Mouse (Mus musculus) urinary bladder, adult 18-20 months (tissue): ENCODE data around the gene Dxo.
"Not testable (repeated sequence)": the region's sequence is repeated elsewhere in the genome, so short reads cannot be mapped to it uniquely, and the experiment has no call there.

Source experiments
- DNase-seq, 2 experiments: peaks; one replicate each; pipeline ENCODE4 v3.0.0; 2022; ENCODE audit warnings: low spot score in 2 of 2, mixed read lengths in 2 of 2

The Dxo gene

DNA sequence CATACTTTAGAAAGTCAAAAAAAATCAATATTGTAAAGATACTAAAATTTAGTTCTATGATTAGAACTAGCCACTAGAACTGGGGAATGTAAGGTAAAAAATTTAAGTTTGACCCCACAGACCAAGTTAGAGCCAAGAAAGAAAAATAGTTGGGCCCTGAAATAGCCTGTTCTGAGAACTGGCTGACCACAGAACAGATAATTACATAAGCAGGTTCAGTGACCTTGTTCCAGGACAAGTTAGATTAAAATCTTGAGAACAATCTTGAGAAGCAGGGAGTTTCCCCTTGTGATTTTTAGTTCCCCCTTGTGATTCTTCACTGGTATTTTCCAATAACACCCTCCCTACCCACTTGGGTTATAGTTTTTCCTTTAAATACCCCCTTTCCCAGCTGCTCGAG, 6.0 kb upstream of the Dxo start:
- DNase-seq: not testable (repeated sequence)

GRCm38 (mm10) chr17:34836155-34836855, 514 bp upstream of the Dxo start:
- no peak for DNase-seq

DNA sequence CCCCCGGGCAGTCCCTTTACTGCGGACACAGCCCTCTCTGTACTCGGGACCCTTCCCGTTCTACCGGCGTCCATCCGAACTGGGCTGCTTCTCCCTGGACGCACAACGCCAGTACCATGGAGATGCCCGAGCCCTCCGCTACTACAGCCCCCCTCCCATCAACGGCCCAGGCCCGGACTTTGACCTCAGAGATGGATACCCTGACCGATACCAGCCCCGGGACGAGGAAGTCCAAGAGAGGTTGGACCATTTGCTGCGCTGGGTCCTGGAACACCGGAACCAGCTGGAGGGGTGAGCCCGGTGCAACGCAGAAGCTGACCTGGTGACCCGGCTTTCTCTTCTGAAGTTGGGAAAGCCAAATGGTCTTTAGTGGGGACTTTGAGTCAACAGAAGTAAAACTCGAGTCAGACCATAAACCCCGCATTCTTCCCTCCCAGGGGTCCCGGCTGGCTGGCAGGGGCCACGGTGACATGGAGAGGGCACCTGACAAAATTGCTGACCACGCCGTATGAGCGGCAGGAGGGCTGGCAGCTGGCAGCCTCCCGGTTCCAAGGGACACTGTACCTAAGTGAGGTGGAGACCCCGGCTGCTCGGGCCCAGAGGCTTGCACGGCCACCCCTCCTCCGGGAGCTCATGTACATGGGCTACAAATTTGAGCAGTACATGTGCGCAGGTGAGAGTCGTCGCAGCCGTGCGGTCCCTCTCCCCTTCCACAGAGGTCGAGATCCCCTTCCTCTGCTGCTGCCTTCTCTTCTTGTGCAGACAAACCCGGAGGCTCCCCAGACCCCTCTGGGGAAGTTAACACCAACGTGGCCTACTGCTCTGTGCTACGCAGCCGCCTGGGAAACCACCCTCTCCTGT, 875 bp downstream of the Dxo start:
- no peak for DNase-seq

- no peak for DNase-seq
These were observed 2.0 kb downstream of the Dxo start for GRCm38 (mm10) chr17:34838785-34839184.

- DNase-seq: no peak
These were observed 4.0 kb downstream of the Dxo start for GRCm38 (mm10) chr17:34840736-34841307.

DNA sequence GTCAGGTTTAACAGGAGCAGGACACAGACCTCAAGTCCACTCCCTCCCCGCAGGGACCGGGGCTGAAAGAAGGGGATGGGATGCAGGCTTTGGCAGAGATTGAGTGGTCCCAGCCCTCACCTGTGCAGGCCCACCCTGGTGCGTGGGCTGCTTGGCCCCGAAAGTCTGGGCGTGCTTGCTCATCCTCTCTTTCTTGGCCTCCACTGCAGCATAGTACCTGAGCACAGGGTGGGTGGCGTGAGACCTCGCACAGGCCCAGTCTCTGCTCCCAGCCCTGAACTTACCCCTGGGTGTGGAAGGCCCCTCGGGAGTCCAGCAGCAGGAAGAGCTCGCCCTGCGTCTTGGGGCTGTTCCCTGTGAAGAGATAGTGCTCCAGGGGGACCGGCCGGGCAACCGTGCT, 8.1 kb downstream of the Dxo start:
- DNase-seq: no peak

- no peak for DNase-seq
These were observed 10.4 kb downstream of the Dxo start for GRCm38 (mm10) chr17:34847192-34847591.

DNA sequence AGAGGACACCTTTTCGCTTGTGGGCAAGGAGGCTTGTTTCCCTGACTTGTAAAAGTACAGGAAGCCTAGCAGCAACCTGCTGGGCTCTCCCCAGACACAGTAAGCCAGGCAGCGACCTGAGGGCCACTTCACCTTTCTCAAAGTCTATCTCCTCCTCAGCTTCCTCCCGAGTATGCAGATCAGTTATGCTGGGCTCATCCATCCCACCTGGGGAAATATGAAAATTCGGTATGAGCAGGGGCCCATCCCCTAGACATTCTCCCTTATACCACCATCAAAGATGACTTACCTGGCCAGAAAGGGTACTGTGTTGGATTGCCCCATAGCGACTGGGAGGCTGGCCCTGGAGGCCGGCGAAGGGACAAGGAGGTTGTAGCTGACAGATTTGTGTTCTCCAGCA, 10.8 kb downstream of the Dxo start:
- no peak for DNase-seq

DNA sequence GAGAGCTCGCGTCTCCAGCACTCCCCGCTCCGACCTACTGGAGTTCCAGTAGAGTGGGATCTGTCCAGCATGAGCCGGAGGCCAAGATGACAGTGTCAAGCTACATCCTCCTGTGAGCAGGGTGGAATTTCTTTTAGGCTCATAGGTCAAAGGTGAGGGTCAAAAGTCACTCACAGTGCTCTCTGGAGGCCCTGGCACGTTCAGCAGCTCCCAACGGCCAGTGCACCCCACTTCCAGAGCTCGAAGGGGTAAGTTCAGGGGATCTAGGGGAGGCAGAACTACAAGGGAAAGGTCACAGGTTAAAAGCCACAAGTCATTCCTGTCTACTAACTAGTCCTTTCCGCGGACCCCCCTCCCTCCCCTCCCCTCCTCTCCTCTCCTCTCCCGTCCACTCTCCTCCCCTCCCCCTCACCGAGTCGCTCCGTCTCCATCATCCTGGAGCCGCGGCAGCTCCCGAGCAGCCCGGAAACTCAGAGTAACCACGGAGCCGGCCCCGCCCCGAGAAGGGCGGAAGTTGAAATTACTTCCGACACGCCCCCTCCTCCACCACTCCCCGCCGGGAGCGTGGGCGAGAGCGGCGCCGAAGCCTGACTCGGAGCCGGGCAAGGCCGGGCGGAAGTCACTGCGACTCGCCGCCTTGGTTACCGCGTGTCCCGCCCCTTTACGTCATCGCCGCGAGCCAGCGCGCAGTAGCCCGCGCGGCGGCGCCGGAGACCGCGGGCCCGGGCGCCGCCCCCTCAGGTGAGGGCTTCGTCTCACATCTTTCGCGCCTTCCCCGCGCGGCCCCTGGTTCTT, 13.1 kb downstream of the Dxo start, which contains the start of the genes Skiv2l and Nelfe:
TSS of gene Skiv2l (minus strand) at position 489 of the 795 bp plus-strand sequence.
TSS of gene Nelfe (plus strand) at position 670 of the 795 bp plus-strand sequence.
- DNase-seq: peak; percentile 94 to 96

GRCm38 (mm10) chr17:34850517-34851125, 13.8 kb downstream of the Dxo start:
- no peak for DNase-seq

DNA sequence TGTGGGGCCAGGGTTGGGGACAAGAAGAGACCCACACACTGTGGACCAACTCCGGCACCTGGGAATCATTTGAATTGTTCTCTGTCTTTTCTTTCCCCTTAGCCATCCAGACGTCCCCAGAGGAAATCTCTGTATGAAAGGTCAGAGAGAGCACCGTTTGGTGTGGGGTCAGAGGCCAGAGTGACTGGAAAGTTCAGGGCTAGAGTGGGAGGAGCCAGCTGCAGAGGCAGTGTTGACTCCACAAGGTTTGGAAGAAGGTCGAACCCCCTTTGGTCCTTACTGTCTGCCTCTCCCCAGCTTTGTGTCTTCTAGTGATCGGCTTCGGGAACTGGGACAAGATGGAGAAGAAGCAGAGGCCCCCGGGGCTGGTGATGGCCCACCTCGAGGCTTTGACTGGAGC, 16.7 kb downstream of the Dxo start:
- DNase-seq: no peak

- no peak for DNase-seq
These were observed 17.9 kb downstream of the Dxo start for GRCm38 (mm10) chr17:34854761-34855160.

- DNase-seq: peak in 1 of 2 experiments; percentile 42
These were observed 19.0 kb downstream of the Dxo start for GRCm38 (mm10) chr17:34855825-34856224.

DNA sequence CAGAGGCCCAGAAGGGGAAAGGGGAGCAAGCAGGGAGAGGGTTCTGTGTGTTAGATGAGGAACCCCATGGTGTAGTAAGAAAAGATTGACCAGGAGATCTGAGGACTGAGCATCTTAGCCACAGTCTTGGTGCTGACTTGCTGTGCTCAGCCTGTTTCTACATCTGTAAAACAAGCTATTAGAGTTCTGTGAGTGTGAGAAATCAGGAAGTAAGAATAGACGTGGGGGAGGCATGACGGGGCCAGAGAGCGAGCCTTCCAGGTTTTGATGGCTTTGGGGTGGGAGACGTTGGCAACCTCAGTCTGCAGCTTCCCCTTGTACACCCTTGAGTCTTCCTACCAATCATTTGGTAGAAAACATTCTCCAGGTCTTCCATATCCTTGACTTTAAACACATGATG, 21.9 kb downstream of the Dxo start:
- DNase-seq: no peak

- DNase-seq: no peak
These were observed 23.7 kb downstream of the Dxo start for GRCm38 (mm10) chr17:34860514-34860913.

DNA sequence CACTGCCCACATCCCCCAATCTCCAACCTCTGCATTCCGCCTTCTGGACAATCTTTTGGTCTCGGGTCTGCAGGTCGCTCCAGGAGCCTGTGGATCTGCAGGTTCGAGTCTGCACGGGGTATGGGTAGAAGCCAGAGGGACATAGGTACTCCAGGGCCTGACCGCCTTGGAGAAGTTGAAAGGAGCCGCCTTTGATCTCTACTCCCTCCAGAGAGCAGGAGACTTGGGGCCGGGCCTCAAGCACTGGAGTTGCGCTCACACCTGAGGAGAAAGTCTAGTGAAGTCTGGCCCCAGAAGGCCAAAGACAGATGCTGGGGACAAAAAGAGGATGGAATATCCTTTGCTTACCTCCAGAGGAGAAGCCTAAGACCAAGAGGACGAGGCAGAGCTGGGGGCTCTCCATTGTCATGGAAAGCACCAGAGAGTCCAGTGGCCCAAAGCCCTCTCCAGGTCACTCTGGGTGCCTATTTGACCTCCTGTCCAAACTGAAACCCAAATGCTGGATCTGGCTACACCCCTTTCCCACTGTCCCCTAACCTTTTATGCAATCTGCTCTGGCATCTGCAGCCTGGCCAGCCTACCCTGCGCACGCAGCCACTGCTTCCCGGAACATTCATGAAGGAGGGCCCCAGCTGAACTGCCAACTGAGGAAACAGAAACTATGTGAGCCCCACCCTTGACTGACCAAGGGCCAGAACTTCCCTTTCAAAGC, 25.0 kb downstream of the Dxo start:
- DNase-seq: peak in 1 of 2 experiments; percentile 32

- DNase-seq: no peak
These were observed 25.7 kb downstream of the Dxo start, which contains the start of gene Cfb for GRCm38 (mm10) chr17:34862416-34863081. Cfb (minus strand) TSS chr17:34862518.

DNA sequence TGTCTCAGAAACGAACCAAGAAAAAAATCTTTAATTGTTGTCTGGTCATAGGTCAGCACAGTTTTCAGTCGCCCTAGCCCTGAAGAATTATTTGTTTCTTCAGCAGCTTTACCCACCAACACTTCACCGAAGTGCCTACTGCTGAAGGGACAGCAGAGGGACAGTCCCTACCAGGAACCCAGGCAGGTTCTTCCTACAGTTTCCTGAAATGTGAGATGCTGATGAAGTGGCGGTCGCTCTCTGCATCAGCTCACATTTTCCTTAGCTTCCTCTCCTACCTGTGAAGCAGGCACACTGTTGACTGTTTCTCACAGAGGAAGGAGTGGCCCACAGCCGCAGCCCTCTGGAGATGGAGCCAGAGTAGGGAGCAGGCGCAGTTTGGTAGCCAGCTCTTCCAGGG, 29.2 kb downstream of the Dxo start:
- no peak for DNase-seq

- DNase-seq: no peak
These were observed 37.5 kb downstream of the Dxo start for GRCm38 (mm10) chr17:34874321-34874720.

DNA sequence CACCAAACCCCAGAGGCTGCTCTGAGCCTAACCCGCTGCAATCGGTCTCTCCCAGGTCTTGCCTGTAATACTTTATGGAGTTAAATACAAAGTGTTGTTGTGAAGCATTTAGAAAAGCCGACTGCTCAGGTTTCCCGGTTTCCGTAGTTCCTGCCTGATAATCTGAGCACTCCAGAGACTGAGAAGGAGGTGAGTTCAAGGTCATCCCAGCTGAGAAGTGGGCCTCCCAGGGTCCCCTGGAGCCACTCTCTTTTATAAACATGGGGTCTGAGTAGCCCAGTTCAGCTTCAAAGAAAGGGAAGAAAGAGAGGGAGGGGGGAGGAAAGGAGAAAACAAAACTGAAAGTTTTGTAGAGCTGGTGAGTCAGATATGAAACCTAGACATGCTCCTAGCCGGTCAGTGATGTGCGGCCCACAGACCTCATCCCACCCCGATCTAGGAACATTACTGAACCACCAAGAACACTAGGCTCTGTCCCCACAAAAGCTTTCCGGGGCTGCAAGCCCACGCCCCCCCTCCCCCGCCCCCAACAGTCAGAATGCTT, 42.6 kb downstream of the Dxo start, which contains the start of gene Zbtb12:
TSS of gene Zbtb12 (plus strand) at position 148 of the 544 bp plus-strand sequence.
- DNase-seq: no peak
